Mouse (Mus musculus) CD4-positive, CD25-positive, alpha-beta regulatory T cell, adult 2 months (primary cell): ENCODE data around the gene Fam107b.
A peak's percentile ranks its signal among the peaks of the same experiment; 100 is the strongest.
"Not testable (repeated sequence)": the region's sequence is repeated elsewhere in the genome, so short reads cannot be mapped to it uniquely, and the experiment has no call there.

Experiments
- DNase-seq: peaks from one replicate; pipeline ENCODE4 v3.0.0-alpha.2; 2012; ENCODE audit warnings: low read depth, low spot score

The Fam107b gene

GRCm38 (mm10) chr2:3658900-3659299, 88.6 kb downstream of the Fam107b start:
- DNase-seq, result no peak

DNA sequence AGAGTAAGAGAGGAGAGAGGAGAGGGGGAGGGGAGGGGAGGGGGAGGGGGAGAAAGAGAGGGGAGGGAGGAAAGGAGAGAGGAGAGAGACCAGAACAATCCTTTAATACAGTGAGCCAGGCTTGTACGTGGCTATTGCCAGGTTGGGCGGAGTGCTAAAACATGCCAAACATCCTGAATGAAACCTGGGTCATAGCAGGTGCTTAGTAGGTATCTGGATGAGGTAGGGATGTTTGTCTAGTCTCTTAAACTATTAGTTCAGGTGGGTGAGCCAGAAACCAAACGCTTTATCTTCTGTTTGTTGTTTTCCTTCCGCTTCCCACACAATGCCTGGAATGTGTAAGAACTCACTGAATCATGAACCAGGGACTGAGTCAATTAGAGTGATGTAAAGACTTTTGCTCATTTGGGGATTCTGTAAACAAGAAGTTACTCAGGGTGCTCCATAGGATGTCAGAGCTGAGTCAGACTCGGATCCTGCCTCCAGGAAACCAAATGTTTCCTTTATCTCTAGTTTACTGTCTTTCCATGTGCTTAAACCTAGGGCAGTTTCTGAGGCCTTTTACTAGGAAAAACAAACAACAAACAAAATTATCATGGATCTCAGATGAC, 89.1 kb downstream of the Fam107b start:
- peak; percentile 31 for DNase-seq

- peak; percentile 28 for DNase-seq
Measured at GRCm38 (mm10) chr2:3664086-3664485, 93.8 kb downstream of the Fam107b start.

DNA sequence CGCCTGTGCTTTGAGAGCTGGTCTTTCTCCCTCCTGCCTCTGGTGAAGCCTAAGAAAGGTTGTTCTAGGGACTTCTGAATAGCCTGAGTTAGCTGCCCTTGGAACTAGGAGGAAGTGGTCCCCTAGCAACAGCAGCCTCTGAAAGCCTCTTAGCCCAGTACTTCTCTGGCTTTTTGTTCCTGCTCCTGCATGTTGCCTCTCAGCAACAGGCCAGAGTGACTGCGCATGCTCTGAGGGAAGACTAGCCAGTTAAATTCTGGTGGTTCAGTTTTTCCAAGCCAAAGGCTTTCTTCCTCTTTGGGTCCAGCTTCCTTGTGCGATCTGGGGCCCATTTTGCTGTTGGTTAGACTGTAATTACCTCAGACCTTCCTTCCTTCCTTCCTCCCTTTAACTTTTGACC, 98.4 kb downstream of the Fam107b start:
- no peak for DNase-seq

DNA sequence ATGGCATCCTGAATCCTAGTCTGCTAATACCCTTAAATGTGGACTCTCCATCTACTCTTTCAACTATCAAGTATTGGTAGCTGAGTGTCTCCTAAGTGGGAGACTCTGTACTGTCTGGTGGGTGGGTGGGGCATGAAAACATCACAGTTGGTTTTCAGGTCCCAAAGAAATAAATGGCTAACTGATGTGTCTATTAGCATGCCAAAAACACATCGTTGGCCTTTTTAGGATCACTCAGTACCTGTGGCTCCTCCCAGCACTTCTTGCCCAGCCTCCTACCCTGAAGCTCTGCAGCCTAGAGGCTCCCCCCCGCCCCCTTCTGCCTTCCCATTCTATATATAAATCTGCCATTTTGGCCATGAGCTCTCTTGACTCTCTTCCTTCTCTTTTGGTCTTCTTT, 99.4 kb downstream of the Fam107b start:
- no peak for DNase-seq

DNA sequence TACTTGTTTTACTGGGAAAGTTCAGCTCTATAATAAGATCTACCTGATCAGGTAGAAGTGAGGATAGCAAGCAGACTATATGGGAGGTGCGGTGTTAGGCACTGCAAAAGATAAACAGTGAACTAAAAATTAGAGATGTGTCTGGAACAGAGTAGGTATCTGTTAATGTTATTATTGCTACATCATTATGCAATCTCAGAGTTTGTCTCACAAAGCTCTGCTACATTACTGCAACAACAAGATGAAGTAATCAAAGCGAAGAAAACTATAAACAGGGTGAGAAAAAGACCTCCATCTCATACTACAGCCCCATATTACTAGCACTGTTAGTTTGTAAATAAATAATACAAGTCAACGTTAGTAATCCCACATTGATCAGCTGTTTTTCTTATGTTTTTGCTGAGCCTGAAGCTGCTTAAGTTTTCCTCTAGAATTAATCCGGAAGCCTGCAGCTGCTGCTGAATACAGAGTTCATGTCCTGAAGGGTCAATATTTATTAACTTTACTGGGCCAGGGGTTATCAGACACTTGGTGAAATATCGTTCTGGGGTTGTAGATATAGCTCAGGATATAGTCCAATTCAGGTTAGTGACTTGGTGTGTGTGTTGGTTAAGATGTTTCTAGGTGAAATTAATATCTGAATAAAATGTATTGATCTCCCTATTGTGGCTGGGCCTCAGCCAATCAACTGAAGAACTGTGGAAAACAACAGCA, 102.5 kb downstream of the Fam107b start:
- DNase-seq, result no peak

DNA sequence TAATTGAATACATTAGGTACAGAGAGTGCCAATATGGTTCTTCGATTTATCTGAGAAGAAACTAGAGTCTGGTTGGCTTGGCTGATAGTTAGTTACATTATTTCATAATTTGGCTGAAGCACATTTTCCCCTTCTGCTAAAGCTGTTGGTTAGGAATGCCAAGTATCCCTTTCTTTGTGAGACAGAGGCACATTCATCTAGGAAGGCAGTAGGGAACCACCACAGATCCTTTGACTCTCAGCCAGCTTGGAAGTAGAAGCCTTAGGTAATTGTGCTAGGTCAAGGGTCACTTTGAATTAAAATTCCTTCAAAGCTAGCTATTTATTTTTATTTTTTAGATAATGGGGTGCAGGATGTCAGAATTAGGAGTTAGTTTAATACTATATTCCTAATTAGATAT, 105.2 kb downstream of the Fam107b start:
- DNase-seq, result no peak

DNA sequence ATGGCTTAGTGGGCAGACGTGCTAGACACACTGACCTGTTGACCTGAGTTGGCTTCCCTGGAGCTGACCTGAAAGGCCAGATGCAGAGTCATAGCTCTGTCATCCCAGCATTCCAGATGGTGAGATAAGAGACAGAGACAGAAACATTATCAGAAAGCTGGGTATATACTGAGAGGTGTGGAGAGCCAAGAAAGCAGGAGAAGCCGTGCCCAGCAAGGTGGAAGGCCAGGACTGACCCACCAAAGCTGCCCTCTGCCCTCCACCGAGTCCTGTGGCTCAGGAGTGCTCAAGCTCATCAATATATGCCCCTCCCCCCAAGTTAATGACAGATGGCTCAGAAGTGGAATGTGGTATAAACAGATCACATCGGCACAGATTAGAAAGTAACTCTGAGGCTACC, 112.4 kb downstream of the Fam107b start:
- DNase-seq, result no peak

- no peak for DNase-seq
Measured at GRCm38 (mm10) chr2:3683343-3683742, 113.1 kb downstream of the Fam107b start.

GRCm38 (mm10) chr2:3683751-3684229, 113.5 kb downstream of the Fam107b start:
- DNase-seq, result no peak

GRCm38 (mm10) chr2:3690221-3690620, 119.9 kb downstream of the Fam107b start:
- DNase-seq, result no peak

- no peak for DNase-seq
Measured at GRCm38 (mm10) chr2:3692833-3693232, 122.5 kb downstream of the Fam107b start.

- no peak for DNase-seq
Measured at GRCm38 (mm10) chr2:3695900-3696299, 125.6 kb downstream of the Fam107b start.

DNA sequence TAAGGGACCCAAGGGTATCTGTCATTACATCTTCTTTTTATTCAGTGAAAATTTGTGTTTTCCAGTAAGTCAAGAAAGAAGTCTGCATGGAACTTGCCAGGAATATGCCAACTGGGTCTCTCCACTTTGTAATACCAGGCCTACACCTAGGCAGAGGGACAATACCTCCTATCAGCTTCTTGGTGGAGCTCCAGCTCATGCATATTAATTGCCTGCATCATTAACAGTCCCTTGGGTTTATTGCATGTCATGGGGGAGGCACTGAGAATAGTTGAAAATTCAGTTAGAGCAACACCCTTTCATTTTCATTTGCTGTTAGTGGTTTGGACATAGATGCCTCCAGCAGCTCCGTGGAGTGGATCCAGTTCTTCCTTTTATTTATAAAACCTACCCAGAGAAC, 130.1 kb downstream of the Fam107b start:
- no peak for DNase-seq

GRCm38 (mm10) chr2:3702640-3703190, 132.4 kb downstream of the Fam107b start:
- no peak for DNase-seq

GRCm38 (mm10) chr2:3703806-3704205, 133.5 kb downstream of the Fam107b start:
- peak; percentile 36 for DNase-seq

GRCm38 (mm10) chr2:3704311-3705162, 134.2 kb downstream of the Fam107b start:
- no peak for DNase-seq

- not testable (repeated sequence) for DNase-seq
Measured at GRCm38 (mm10) chr2:3705283-3705682, 135.0 kb downstream of the Fam107b start.

GRCm38 (mm10) chr2:3707236-3707635, 136.9 kb downstream of the Fam107b start:
- peak; percentile 52 for DNase-seq

GRCm38 (mm10) chr2:3708621-3709020, 138.3 kb downstream of the Fam107b start:
- no peak for DNase-seq

DNA sequence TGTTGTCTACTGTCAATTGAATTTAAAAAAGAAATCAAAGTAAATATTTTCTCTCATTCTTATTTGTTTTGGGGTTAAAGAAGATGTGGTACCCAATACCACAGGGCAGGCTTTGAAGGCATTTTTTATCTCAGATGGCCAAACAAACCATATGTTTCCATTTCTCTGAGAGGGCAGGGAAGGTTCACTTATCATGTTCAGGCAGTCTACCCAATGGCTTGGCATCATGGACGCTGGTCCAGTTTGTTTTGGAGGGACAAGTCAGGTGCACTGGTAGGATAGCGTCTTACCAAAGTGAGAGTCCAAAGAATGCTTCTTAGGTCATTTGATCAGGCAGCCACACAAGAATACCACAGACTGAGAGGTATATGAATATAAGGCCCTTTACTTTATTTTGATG, 139.6 kb downstream of the Fam107b start:
- no peak for DNase-seq

- DNase-seq, result peak; percentile 81
Measured at GRCm38 (mm10) chr2:3710521-3710920, 140.2 kb downstream of the Fam107b start.
